Comparison of ENCODE assay signal across 12 mouse cellular contexts in the genomic region with DNA sequence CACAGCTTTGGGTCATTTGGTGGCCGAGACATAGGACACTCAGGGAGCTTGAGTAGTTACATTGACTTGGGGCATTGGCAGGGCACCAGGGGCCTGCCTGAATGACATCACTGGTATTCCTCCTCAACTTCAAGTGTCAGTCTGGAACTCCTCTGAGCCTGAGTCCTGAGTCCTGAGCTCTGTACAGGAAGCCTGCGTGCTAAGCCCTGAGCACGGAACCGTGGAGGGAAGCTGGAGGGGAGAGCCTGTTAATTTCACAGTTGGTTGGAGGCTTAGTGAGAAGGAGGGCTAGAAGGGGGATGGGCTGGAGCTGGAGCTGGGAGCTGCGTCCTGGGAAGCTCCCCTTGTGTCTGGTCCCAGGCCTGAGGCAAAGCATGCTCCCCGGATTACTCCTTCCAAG. TPM values are rescaled to one million over a fixed set of nuclear protein-coding genes. Genes with fewer than 3 reads are reported as not detected.
DNase-seq lines count a peak whose midpoint lies in the region; ATAC-seq and TF ChIP-seq lines count a peak whose summit lies in the region.
"Had no signal": no experiment of that assay in that cellular context is flagged by ENCODE, and none has a peak within 500 bp of the region (broad histone marks: within the 10 kb centered on the region; RNA-seq: fewer than 3 reads in every experiment).

No protein-coding gene starts in this region.

- no peak overlapping the region for H3K4me3 ChIP-seq in kidney, postnatal 0 days (replicated peaks; ENCODE audit: low read depth, low read length)
- no peak overlapping the region for H3K4me3 ChIP-seq in embryonic facial prominence, embryonic 13.5 days
- H3K4me3 ChIP-seq in hindbrain, embryonic 13.5 days = no peak overlapping the region
- no peak overlapping the region for H3K4me3 ChIP-seq in neural tube, embryonic 15.5 days (replicated peaks)
- H3K4me3 ChIP-seq in intestine, postnatal 0 days (ENCODE audit: low read depth, low read length) = no peak overlapping the region
- H3K4me3 ChIP-seq: embryonic facial prominence, embryonic 15.5 days; myocyte had no signal

- H3K9ac ChIP-seq in kidney, postnatal 0 days (ENCODE audit: low read depth, low read length) = no peak overlapping the region
- 0 out of 2 replicates have a peak overlapping the region, but pooled peaks have one; percentile 21 for H3K9ac ChIP-seq in embryonic facial prominence, embryonic 13.5 days
- H3K9ac ChIP-seq in hindbrain, embryonic 13.5 days = no peak overlapping the region
- H3K9ac ChIP-seq in neural tube, embryonic 15.5 days (replicated peaks) = no peak overlapping the region
- H3K9ac ChIP-seq in intestine, postnatal 0 days (ENCODE audit: low read depth, low read length) = no peak overlapping the region
- H3K9ac ChIP-seq: embryonic facial prominence, embryonic 15.5 days had no signal

- peak; percentile 70 for ATAC-seq in kidney, postnatal 0 days (replicated peaks; ENCODE audit: low FRiP score, low read depth)
- ATAC-seq in embryonic facial prominence, embryonic 13.5 days (ENCODE audit: insufficient number of reproducible peaks, insufficient read depth, low FRiP score, low TSS enrichment, low read depth) = no peak
- 0 out of 2 replicates have a peak, but pooled peaks have one; percentile 21 for ATAC-seq in hindbrain, embryonic 13.5 days (ENCODE audit: low FRiP score)
- ATAC-seq in neural tube, embryonic 15.5 days (ENCODE audit: low FRiP score) = 0 out of 2 replicates have a peak, but pooled peaks have one; percentile 18
- ATAC-seq in intestine, postnatal 0 days = no peak
- ATAC-seq: activated CD4-positive, CD25-positive, alpha-beta regulatory T cell, adult 4 months had no signal

- H3K36me3 ChIP-seq in kidney, postnatal 0 days (ENCODE audit: insufficient read depth, low read length) = no peaks in the 10 kb centered on the region
- peaks cover 17% of the 10 kb centered on the region; the same call in 1 of the 2 replicates for H3K36me3 ChIP-seq in embryonic facial prominence, embryonic 13.5 days
- peaks cover 17% of the 10 kb centered on the region for H3K36me3 ChIP-seq in hindbrain, embryonic 13.5 days
- H3K36me3 ChIP-seq in neural tube, embryonic 15.5 days = no peaks in the 10 kb centered on the region; the same call in 1 of the 2 replicates
- H3K36me3 ChIP-seq in intestine, postnatal 0 days (ENCODE audit: control insufficient read depth, insufficient read depth) = no peaks in the 10 kb centered on the region

- TF ChIP-seq CTCF in kidney, postnatal 0 days (IDR thresholded peaks at IDR 0.05; ENCODE audit: low read depth) = no peak
- TF ChIP-seq CTCF in intestine, postnatal 0 days (IDR thresholded peaks at IDR 0.05; ENCODE audit: low read depth) = no peak

- peaks cover 47% of the 10 kb centered on the region; the same call in 1 of the 2 replicates for H3K4me1 ChIP-seq in kidney, postnatal 0 days (replicated peaks; ENCODE audit: insufficient read depth, low read length)
- peaks cover 61% of the 10 kb centered on the region for H3K4me1 ChIP-seq in embryonic facial prominence, embryonic 13.5 days
- peaks cover 70% of the 10 kb centered on the region for H3K4me1 ChIP-seq in hindbrain, embryonic 13.5 days (replicated peaks)
- peaks cover 68% of the 10 kb centered on the region for H3K4me1 ChIP-seq in neural tube, embryonic 15.5 days
- 0 out of 2 replicates have a peak, but pooled peaks cover 5% of the 10 kb centered on the region for H3K4me1 ChIP-seq in intestine, postnatal 0 days (replicated peaks; ENCODE audit: control insufficient read depth, insufficient read depth, low read length)

- H3K9me3 ChIP-seq in kidney, postnatal 0 days (replicated peaks; ENCODE audit: low read length) = no peaks in the 10 kb centered on the region
- no peaks in the 10 kb centered on the region for H3K9me3 ChIP-seq in embryonic facial prominence, embryonic 13.5 days
- no peaks in the 10 kb centered on the region for H3K9me3 ChIP-seq in hindbrain, embryonic 13.5 days
- no peaks in the 10 kb centered on the region for H3K9me3 ChIP-seq in neural tube, embryonic 15.5 days (replicated peaks)
- no peaks in the 10 kb centered on the region for H3K9me3 ChIP-seq in intestine, postnatal 0 days (ENCODE audit: control insufficient read depth)
- H3K9me3 ChIP-seq: embryonic facial prominence, embryonic 15.5 days had no signal

- 26% methylated on average over 6 of the region's 6 CpGs for WGBS in kidney, postnatal 0 days
- 24% methylated on average over 6 of the region's 6 CpGs for WGBS in embryonic facial prominence, embryonic 13.5 days
- 16% methylated on average over 6 of the region's 6 CpGs for WGBS in hindbrain, embryonic 13.5 days
- 24% methylated on average over 6 of the region's 6 CpGs for WGBS in neural tube, embryonic 15.5 days
- WGBS in intestine, postnatal 0 days = 58% methylated on average over 6 of the region's 6 CpGs

- peak; percentile 89 for DNase-seq in kidney, postnatal 0 days (ENCODE audit: low spot score)
- no peak for DNase-seq in kidney, adult 18-20 months
- DNase-seq in adrenal gland, adult 2 months = no peak
- DNase-seq: gastrocnemius, postnatal 25 days; lung, postnatal 10 days had no signal

- H3K27me3 ChIP-seq in kidney, postnatal 0 days (ENCODE audit: insufficient read depth, low read length) = no peaks in the 10 kb centered on the region
- H3K27me3 ChIP-seq in embryonic facial prominence, embryonic 13.5 days = no peaks in the 10 kb centered on the region
- no peaks in the 10 kb centered on the region for H3K27me3 ChIP-seq in hindbrain, embryonic 13.5 days
- no peaks in the 10 kb centered on the region for H3K27me3 ChIP-seq in neural tube, embryonic 15.5 days (replicated peaks)
- H3K27me3 ChIP-seq in intestine, postnatal 0 days (replicated peaks; ENCODE audit: control insufficient read depth, insufficient read depth, low read length) = no peaks in the 10 kb centered on the region
- H3K27me3 ChIP-seq: embryonic facial prominence, embryonic 15.5 days had no signal

- peak overlapping the region; percentile 76 for H3K27ac ChIP-seq in kidney, postnatal 0 days
- no peak overlapping the region for H3K27ac ChIP-seq in embryonic facial prominence, embryonic 13.5 days
- H3K27ac ChIP-seq in hindbrain, embryonic 13.5 days = peak overlapping the region; percentile 81
- peak overlapping the region; percentile 42 for H3K27ac ChIP-seq in neural tube, embryonic 15.5 days (replicated peaks)
- no peak overlapping the region for H3K27ac ChIP-seq in intestine, postnatal 0 days (ENCODE audit: low read depth, low read length)
- H3K27ac ChIP-seq: embryonic facial prominence, embryonic 15.5 days had no signal

- no peak overlapping the region for H3K4me2 ChIP-seq in kidney, postnatal 0 days (ENCODE audit: low read length)
- no peak overlapping the region for H3K4me2 ChIP-seq in embryonic facial prominence, embryonic 13.5 days
- no peak overlapping the region for H3K4me2 ChIP-seq in hindbrain, embryonic 13.5 days
- no peak overlapping the region for H3K4me2 ChIP-seq in neural tube, embryonic 15.5 days
- no peak overlapping the region for H3K4me2 ChIP-seq in intestine, postnatal 0 days (replicated peaks; ENCODE audit: low read depth)
- H3K4me2 ChIP-seq: embryonic facial prominence, embryonic 15.5 days had no signal

RNA-seq across cellular contexts. Expression of a gene that starts 21.8 kb away (rescaled TPM):
- polyA plus RNA-seq in kidney, postnatal 0 days (2015; fragmentation: Nextera tagmentation; extraction: Ambion mirVana) = 23.5 and 26.3 TPM in 2 replicates
- 45.7 and 47.9 TPM in 2 replicates for polyA plus RNA-seq in embryonic facial prominence, embryonic 13.5 days (2015; fragmentation: Nextera tagmentation; extraction: Ambion mirVana)
- polyA plus RNA-seq in hindbrain, embryonic 13.5 days (2015; fragmentation: Nextera tagmentation; extraction: Ambion mirVana) = 144 and 150 TPM in 2 replicates
- 145 and 179 TPM in 2 replicates for polyA plus RNA-seq in neural tube, embryonic 15.5 days (2015; fragmentation: Nextera tagmentation; extraction: Ambion mirVana)
- 8.4 and 8.5 TPM in 2 replicates for polyA plus RNA-seq in intestine, postnatal 0 days (2015; fragmentation: Nextera tagmentation; extraction: Ambion mirVana)
- 10 to 100 TPM in 1 of 2 experiments, 1 to 10 TPM in 1; 3.0 to 12.8 TPM for total RNA-seq in adrenal gland, adult 2 months (2021)
- polyA plus RNA-seq in adrenal gland, adult 2 months (2012; rRNA removed) = 2.9 and 3.9 TPM in 2 replicates

RNA-seq across cellular contexts. Expression of a gene that starts 46.8 kb away (rescaled TPM):
- 0.68 and 1.0 TPM in 2 replicates for polyA plus RNA-seq in kidney, postnatal 0 days (2015; fragmentation: Nextera tagmentation; extraction: Ambion mirVana)
- 0.22 TPM in 1 of 2 replicates, not detected in the other for polyA plus RNA-seq in embryonic facial prominence, embryonic 13.5 days (2015; fragmentation: Nextera tagmentation; extraction: Ambion mirVana)
- polyA plus RNA-seq in hindbrain, embryonic 13.5 days (2015; fragmentation: Nextera tagmentation; extraction: Ambion mirVana) = 0.12 and 0.19 TPM in 2 replicates
- 0.44 and 0.51 TPM in 2 replicates for polyA plus RNA-seq in neural tube, embryonic 15.5 days (2015; fragmentation: Nextera tagmentation; extraction: Ambion mirVana)
- polyA plus RNA-seq in intestine, postnatal 0 days (2015; fragmentation: Nextera tagmentation; extraction: Ambion mirVana) = 5.5 and 8.1 TPM in 2 replicates
- under 1 TPM; 0.93 to 0.95 TPM for total RNA-seq in adrenal gland, adult 2 months (2021)
- polyA plus RNA-seq in adrenal gland, adult 2 months (2012; rRNA removed) = 8.3 and 9.4 TPM in 2 replicates

Comparison
In these comparisons a context has a peak if more than half of its experiments do, and no peak if none do; other contexts are left out.
1. ATAC-seq: peak in kidney, postnatal 0 days (single experiment), hindbrain, embryonic 13.5 days (single experiment) and neural tube, embryonic 15.5 days (single experiment); none in embryonic facial prominence, embryonic 13.5 days (single experiment) and intestine, postnatal 0 days (single experiment).
2. H3K27ac ChIP-seq: peak in kidney, postnatal 0 days (single experiment), hindbrain, embryonic 13.5 days (single experiment) and neural tube, embryonic 15.5 days (single experiment); none in embryonic facial prominence, embryonic 13.5 days (single experiment) and intestine, postnatal 0 days (single experiment).